Mouse (Mus musculus): ENCODE results near the gene A730009L09Rik.

Gene A730009L09Rik

DNA sequence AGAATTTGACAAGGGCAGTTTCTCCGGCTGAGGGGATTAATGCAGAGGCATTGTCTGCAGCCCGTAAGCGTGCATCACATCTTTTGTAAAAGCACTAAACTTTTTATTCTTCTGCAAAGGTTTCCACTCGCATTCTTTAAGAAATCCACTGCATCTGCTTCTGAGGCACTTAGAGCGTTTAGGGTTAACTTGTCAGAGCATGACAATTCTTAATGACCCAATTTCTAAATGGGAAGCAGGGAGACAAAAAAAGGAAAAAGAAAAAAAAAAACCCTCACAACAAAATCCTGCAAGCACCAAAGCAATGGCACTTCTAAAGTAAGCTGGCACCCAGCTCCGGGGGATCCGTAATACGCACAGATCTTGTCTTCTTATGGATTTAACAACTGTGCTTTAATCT is at the start of gene A730009L09Rik:
Gene A730009L09Rik, plus strand, starts transcription at position 301 of the 400 bp plus-strand sequence.
- CTCF ChIA-PET = no interaction called here

DNA sequence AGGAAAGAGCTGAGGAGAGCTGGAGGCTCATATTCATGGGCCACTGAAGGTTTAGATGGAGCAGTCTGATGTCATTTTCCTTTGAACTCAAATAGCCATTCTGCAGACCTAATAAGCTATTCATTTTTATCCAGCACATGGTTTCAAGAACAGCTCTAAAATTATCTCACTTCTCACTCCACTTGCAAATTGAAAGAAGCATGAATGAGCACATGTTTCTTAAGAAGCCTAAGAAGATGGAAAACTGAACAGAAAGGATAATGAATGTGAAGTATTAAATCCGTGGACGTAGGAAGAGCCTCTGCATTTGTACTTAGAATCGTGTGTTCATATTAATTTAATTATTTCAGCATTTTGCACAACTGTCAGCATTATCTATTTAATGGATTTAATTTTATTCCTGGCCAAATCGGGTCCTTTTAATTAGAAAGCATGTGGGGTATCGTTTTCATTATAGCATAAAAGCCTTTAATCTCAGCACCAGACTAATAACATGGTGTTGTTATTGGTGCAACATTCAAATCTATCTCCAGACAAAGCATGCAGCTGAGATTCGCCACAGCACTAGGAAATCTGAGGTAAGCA is 49.2 kb upstream of the A730009L09Rik start:
- CTCF ChIA-PET = no interaction called here

DNA sequence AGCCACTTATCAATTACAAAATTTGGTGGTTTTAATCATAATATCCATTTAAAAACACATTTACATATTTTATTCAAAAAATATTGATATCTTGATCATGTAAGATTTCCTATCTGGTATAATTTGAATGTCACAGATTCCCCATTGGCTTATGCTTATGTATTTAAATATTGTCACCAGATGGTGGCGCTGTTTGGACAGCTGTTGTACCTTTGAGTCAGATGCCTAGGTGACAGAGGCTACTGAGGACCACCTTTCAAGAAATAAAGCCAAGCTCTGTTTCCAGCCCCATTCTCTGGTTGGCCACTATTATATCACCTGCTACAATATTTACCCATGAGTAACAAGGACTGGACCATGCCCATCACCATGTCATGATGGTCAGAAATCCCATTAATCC is 46.0 kb upstream of the A730009L09Rik start:
- CTCF ChIA-PET = no interaction called here

DNA sequence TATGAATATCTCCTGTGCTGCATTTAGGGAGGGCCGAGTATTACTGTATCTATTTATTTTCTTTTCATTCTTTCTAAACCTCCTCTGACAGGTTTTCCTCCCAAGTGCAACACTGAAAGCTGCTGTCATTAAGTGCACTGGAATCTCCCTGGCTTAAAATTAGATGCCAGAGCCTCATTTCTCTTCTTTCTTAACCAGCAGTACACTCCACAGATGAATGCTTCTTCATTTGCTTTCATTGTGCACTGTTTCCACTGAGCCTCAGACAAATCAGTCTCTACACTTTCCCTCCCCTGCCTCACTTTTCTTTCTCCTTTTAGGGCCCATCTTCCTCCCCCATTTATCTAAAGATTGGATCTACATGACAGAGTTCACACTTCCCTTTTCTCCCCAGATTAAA is 44.9 kb upstream of the A730009L09Rik start:
- CTCF ChIA-PET = no interaction called here

DNA sequence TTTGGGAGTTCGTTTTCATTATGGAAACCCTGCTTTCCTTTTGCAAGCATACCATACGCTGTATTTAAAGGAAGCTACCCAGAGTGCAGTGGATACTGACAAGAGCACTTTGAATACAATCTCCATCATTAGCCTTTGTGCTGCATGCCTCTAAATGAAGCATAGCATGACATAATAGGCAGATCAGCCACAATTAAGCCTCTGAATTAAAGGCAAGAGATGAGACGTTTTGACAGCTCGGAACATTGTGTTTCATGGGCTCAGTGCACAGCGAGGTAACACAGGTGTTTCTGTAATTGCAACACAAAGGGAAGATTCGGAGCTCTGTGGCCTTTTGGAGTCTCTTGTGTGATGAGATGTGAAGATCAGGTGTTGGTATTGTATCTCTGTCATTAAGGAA is 41.5 kb upstream of the A730009L09Rik start:
- CTCF ChIA-PET = no interaction called here

DNA sequence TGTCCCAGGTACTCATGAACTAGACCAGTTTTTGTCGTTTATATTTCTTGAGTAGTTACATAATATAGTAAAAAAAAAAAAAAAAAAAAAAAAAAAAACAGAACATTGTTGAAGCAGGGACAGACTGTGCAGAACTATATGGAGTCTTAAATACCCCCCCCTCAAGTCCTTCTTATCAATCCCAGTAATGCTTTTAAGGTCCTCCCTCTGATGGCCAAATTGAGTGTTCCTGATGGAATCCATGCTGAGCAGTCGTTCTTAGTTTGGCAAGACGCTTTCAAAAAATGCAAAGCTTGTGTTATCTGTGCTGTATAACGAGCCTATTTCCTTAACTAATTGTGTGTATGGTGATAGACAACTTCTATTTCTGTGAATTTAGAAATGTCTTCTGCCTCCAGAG is 40.2 kb upstream of the A730009L09Rik start:
- CTCF ChIA-PET = no interaction called here

DNA sequence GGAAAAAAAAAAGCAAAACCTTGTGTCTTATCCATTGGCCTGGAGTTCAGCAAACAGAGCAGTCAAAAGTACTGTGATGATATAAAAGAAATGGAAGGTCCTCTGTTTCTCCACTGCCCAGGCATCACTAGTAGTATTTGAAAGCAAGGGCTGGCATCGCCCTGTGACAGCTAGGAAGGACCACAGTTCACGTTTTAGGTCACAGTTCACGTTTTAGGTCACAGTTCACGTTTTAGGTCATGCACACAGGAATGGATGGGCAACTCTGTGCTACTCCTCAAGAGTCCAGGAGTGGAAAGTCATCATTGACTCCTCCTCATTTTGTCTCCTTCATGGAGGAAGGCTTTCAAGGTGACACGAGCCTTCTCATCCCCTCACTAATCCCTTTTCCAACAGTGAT is 38.0 kb upstream of the A730009L09Rik start:
- CTCF ChIA-PET = no interaction called here

DNA sequence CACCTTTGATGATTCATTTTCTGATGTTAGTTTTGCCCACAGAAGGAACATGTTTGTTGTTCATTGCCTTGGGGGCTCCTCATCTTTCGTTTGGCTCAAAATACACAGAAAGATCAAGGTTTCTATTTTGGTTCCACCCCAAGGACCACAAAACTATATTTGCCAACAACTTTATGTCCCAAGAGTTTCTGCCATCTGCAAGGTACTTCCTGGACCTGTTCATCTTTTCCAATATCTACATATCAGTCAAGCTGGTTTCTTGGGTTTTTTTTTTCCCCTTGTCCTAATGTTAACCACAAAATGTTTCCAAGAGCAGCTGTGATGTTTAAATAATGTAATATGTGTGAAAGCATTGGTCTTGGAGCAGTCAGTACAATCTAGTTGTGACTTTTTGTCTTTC is 37.4 kb upstream of the A730009L09Rik start:
- CTCF ChIA-PET = no interaction called here

DNA sequence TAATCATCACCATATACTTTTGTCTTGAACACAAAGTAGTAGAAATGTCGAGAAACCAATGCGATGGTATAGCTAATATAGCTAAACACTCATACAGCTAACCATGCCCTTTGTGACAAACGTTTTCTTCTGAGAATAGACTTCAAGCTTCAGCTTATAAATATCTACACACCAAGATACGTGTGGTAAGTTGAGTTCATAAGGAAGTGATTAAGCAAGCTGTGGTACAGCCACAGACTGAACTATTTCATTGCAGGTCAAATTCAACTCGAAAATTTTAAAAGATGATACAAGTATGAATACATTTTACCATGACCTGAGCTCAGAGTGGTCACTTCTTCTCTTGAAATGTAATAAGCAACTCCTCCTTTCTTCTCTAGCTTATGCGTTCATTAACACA is 37.0 kb upstream of the A730009L09Rik start:
- CTCF ChIA-PET = no interaction called here

DNA sequence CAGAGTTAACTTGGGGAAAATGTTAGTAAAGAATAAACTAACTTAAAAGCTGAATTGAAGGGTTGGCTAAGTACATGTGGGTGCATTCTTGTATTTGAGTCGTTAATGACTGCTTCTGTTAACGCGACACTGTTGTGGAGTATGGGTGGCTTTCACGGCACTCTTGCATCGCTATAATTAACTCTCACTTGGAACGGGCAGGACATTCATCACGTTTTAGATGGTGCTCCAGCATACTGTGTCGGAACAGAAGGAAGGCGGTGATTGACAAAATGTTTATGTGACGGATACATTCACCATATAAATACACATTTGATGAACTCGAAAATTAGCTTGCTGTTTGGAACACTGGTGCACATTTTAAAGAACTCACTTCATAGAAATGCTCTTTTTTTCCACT is 29.0 kb upstream of the A730009L09Rik start:
- CTCF ChIA-PET = no interaction called here

DNA sequence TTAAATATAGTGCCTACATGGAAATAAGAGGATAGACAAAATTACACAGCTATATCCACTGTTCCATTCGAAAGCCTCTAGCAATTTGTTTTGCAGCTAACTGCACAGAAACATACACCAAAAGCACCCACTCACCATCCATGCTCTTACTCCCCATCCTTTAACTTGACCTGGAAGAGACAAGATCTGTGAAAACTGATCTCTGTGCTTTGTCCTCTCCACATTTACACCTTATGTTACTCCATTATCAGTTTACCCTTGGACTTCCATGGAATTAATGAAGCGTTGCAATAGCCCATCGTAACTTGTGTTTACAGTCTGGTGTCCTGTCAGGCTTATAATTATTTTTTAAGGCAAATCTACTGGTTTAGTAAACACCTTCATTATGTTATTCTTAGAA is 20.1 kb upstream of the A730009L09Rik start:
- CTCF ChIA-PET = no interaction called here

DNA sequence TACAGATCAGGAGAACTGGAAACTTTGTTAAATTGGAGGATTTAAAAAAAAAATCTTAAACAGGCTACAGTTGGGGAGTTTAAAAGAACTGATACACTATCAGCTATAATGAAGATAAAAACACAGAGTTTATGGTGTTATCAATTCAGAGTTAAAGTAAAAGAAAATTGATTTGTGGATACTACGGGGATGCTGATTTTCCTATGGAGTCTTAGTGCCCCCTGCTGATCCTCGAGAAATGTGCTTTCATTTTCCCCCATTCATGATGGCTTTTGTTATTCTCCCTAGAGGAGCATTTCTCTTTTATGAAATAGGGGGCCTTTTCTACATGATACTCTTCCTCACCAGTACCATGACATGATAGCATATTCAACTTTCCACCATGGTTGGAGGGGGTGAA is 19.5 kb upstream of the A730009L09Rik start:
- CTCF ChIA-PET = no interaction called here

DNA sequence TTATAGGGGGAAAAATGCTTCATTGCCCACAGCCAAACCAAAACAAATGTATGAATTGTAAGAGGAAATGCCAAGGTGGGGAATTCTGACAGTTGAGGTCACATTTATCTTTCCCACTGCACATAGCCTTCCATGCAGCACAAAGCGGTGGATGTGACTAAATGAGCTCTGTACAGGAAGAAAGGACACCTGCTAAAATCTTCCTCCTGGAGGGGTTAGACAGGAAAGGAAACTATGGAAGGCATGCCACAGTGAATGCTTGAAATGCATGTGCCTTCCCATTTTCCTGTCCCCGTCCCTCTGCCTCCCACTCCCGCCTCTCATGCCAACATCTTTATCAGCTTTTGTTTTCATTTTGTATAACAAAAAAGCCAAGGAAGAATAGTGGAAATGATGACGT is 7.2 kb upstream of the A730009L09Rik start:
- CTCF ChIA-PET = no interaction called here

DNA sequence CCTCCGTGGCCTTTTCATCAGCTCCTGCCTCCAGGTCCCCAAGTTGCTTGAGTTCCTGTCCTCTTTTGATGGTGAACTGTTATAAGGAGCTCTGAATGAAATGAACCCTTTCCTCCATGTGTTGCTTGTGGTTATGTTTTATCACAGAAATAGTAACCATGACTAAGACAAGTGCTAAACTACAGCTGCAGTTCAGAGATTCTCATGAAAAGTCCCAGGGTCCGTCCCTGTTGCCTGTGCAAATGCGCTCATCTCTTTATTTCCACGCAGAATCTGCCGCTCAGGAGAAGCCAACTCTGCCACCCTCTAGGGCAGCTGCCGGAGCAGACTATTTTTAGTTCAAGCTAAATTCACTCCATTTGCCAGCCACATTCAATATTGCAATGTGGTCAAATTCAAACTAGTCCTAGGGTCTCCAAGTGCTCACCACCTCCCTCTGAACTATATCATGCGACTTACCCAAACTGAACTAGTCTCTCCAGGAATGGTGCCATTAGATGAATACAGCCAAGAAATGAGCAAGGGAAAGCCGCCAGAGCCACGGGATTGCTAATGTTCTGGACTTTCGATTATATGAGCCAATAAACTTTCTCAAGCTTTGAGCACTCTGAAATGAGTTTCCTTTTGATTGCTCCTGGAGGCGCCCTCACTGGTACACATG is 7.2 kb downstream of the A730009L09Rik start:
- CTCF ChIA-PET = no interaction called here

DNA sequence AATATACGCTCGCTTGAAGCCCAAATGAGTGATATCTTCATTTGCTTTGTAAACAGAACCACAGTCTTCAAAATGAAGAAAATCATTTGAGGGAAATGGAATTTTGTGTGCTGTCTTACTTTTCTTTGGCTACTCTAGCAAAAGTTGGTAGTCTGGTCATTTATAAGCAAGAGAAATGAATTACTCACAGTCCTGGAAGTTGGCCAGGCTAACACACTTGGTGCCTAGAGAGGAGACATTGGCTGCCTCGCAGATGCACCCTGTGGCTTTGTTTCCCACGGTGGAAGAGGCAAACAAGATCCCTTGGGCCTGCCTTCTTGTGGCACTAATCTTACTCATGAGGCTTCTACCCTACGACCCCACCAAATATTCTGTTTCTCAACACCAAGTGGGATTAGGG is 8.1 kb downstream of the A730009L09Rik start:
- CTCF ChIA-PET = no interaction called here

DNA sequence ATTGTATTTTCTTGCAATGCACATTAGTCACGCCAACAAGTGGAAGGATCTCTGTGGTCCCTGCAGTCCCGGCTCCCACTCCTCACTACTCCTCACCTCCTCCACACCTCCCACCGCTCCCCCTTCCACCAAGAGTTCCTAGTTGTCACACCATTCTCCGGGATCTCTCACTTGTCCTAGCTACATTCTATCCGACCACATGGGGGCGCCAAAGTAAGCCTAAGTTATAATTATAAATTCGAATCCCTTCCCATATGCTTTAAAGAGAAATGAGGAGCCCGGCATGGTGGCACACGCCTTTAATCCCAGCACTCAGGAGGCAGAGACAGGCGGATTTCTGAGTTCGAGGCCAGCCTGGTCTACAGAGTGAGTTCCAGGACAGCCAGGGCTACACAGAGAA is 12.5 kb downstream of the A730009L09Rik start:
- CTCF ChIA-PET = no interaction called here

DNA sequence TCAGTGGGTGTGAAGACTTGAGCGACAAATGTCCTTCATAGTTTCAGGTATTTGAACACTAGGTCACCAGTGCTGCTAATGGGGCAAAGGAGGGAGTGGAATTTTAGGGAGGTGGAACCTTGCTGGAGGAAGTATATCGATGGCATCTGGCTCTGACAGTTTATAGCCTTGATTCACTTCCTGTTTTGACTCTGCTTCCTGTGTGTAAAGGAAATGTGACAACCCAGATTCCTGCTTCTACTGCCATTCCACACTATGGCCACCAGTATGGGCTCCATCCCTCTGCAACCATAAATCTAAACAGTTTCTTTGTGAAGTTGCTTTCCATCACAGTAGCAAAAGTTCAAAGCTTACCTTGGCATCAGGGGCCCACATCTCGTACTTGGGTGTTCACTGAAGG is 17.9 kb downstream of the A730009L09Rik start:
- CTCF ChIA-PET = no interaction called here

DNA sequence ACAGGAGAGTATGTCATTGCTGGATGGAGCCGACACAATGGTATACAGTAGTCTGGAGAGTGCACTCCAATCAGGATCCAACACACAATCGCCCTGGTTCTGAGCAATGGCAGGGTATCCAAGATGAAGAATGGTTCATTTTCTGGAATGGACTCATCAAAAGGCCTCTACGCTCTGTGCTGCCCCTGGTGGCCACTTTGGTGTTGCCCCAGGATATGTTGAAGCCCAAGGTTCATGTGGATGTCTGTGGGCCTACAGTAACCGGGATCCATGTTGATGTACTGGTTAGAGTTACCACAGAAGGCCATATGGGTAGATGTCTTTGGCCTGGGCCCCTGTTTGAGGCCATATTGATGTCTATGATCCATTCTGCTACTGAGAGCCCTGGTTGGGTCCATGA is 31.1 kb downstream of the A730009L09Rik start:
- CTCF ChIA-PET = no interaction called here

DNA sequence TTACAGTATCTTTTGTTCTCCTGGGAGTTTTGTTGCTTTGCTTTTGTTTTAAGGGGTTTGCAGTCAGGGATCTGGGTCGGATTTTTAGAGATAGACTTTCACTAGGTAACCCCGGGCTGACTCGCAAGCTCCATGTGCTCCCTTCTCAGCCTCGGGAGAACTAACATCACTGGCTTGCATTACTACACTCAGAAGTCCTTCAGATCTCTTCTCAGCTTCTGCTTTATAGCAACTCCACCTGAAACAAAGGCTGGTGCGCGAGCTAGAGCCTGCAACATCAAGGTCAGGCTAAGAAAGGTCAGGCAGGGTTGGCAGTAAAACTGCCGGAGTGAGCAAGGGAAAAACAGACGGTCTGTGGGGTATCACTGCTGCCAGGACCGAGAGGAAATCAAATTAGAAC is 34.2 kb downstream of the A730009L09Rik start:
- CTCF ChIA-PET = interaction anchor here (0.8 kb wide), 1 partner anchor 182 kb away, joined by 10 read pairs; no protein-coding TSS in a partner anchor

DNA sequence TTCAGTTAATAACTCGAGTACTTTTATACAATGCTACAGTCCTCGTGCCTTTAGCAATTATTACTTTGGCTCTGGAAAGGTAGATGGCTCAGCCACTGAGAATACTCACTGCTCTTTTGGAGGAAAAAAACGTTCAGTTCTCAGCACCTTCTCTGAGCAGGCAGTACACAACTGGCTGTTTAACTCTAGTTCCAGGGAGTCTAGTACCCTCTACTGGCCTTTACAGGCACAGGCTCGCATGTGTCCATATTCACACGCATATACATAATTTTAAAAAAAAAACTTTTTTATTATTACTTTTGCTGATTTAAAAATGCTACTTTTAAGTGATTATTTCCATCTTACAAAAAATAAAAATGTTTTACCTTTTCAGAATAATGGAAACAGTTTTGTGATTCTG is 35.5 kb downstream of the A730009L09Rik start:
- CTCF ChIA-PET = no interaction called here

DNA sequence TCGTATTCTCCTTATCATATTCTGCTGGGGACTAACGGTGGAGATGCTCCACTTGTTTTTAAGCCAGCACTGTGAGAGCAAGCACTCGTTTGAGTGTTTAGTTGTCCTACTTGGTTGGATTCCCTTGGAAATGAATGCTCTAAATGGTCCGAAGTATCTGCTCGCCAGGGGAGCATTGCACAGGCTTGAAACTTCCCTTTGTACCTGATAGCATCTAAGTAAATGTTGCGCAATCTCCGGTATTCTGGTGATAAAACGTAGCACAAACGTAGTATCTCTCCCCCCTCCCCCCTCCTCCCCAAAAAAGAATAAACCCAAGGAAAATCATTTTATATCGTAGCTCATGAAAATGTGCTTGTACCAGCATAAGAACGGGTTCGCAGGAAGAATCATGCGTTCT is 39.1 kb downstream of the A730009L09Rik start:
- CTCF ChIA-PET = no interaction called here

DNA sequence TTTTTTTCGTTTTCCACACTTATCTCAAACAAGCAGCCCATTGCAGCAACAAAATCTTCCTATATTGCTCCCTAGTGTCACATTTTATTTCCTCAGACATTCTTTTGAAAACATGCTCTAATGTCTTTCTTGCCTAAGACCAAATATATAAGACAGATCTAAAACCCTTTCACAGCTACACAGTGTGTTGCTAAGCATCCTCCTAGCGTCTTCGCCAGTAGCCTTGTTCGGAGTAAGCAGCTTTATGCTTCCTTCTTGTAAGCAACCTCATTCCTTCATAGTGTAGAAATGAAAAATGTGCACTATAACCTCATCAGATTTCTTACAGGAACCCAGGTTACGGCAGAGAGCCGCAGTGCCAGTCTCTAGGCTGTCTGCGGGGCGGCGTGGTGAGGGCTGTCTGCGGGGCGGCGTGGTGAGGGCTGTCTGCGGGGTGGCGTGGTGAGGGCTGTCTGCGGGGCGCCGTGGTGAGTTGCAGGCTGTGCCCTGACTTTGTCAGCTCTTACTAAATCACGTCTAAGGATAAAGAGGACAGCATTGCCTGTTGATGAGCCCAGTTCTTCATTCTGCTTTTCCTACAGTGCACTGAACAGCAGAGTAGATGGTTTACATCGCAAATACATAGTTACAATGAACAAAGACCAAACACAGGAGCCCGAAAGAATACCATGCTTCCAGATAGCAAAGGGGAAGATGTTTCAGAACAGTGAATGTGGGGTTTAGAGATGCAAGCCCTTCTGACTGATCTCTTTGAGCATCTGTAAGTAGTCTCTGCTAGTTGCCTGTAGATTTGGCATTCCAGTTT is 43.4 kb downstream of the A730009L09Rik start:
- CTCF ChIA-PET = interaction anchor here (0.6 kb wide), 1 partner anchor 714 kb away, joined by 3 read pairs; no protein-coding TSS in a partner anchor

DNA sequence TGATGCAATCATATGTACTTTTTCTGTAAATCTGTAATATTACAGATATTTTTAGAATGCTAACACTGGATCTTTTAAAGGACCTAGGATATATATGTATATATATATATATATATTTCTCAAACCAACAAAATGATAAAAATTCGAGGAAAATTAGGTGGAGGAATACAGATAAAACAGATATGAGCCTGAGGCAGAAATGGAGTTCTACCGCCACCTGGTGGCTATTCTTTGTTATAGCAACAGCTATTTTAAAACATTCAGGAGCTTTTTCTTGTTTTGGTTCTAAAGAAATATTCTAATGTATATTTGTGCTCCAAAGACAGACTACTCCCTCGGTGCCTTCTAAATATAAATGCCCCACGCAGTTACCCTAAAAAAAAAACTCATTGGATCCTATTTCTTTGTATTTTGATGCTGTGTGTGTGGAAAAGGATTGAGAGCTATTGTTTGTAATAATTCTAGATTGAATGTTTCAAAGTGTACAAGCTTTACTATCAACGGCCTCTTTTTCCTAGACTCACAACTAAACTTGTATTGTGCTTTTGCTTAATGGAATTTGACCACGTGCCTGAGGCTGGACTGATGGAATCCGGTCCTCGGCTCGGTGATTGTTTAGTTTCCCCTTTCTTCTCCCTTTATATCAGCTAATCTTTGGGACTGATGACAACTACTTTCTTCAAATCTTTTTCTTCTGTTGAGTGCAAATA is 44.8 kb downstream of the A730009L09Rik start:
- CTCF ChIA-PET = no interaction called here
